Mouse (Mus musculus) kidney, embryonic 16.5 days (tissue): ENCODE measurements around the gene E130208F15Rik. TPM values are rescaled to one million over a fixed set of nuclear protein-coding genes. Genes with fewer than 3 reads are reported as not detected.

Source experiments
- polyA plus RNA-seq: library from polyadenylated mRNA; unstranded; fragments of >200 nt; fragmentation: Nextera tagmentation; extraction: Ambion mirVana; gene quantifications from 2 replicates; pipeline ENCODE4 v1.2.1, GENCODE M21; 2015

The E130208F15Rik gene
- polyA plus RNA-seq, 1 experiment from 2014 or later, result 3.7 TPM

Other genes starting within 250 kb of the E130208F15Rik start
- 5.8 and 6.6 TPM in 2 replicates for gene Zfp82, start 248.8 kb upstream of the E130208F15Rik start, polyA plus RNA-seq
- gene Gm26920, start 231.3 kb upstream of the E130208F15Rik start, polyA plus RNA-seq, result 1.6 and 2.1 TPM in 2 replicates
- gene Zfp566, start 231.2 kb upstream of the E130208F15Rik start, polyA plus RNA-seq, result 12.5 and 13.6 TPM in 2 replicates
- gene Zfp260, start 227.0 kb upstream of the E130208F15Rik start, polyA plus RNA-seq, result 112 and 116 TPM in 2 replicates
- gene Zfp382, start 199.8 kb upstream of the E130208F15Rik start, polyA plus RNA-seq, result 11.7 and 12.0 TPM in 2 replicates
- 12.6 and 15.6 TPM in 2 replicates for gene Zfp146, start 152.0 kb upstream of the E130208F15Rik start, polyA plus RNA-seq
- 11.7 and 13.8 TPM in 2 replicates for gene Cox7a1, start 137.6 kb upstream of the E130208F15Rik start, polyA plus RNA-seq
- gene Capns1, start 122.9 kb upstream of the E130208F15Rik start, polyA plus RNA-seq, result 105 and 111 TPM in 2 replicates
- 145 and 146 TPM in 2 replicates for gene Polr2i, start 89.8 kb upstream of the E130208F15Rik start, polyA plus RNA-seq
- 180 and 206 TPM in 2 replicates for gene Tbcb, start 89.5 kb upstream of the E130208F15Rik start, polyA plus RNA-seq
- gene Ovol3, start 86.0 kb upstream of the E130208F15Rik start, polyA plus RNA-seq, result not detected in 2 replicates
- gene Thap8, start 41.6 kb upstream of the E130208F15Rik start, polyA plus RNA-seq, result 0.27 and 0.57 TPM in 2 replicates
- gene Wdr62, start 41.3 kb upstream of the E130208F15Rik start, polyA plus RNA-seq, result 9.7 and 10.8 TPM in 2 replicates
- 27.2 and 45.3 TPM in 2 replicates for gene Clip3, start 30.0 kb upstream of the E130208F15Rik start, polyA plus RNA-seq
- 106 and 107 TPM in 2 replicates for gene Alkbh6, start 13.0 kb upstream of the E130208F15Rik start, polyA plus RNA-seq
- 129 and 136 TPM in 2 replicates for gene Syne4, start 6.9 kb upstream of the E130208F15Rik start, polyA plus RNA-seq
- 17.2 and 18.1 TPM in 2 replicates for gene Sdhaf1, start 2.2 kb downstream of the E130208F15Rik start, polyA plus RNA-seq
- 6.8 and 8.3 TPM in 2 replicates for gene Lrfn3, start 41.0 kb downstream of the E130208F15Rik start, polyA plus RNA-seq
- 29.3 and 31.4 TPM in 2 replicates for gene Tyrobp, start 92.0 kb downstream of the E130208F15Rik start, polyA plus RNA-seq
- gene Hcst, start 98.1 kb downstream of the E130208F15Rik start, polyA plus RNA-seq, result 0.63 and 0.84 TPM in 2 replicates
- gene Nfkbid, start 100.0 kb downstream of the E130208F15Rik start, polyA plus RNA-seq, result 1.6 and 2.0 TPM in 2 replicates
- 27.9 and 31.5 TPM in 2 replicates for gene Aplp1, start 123.8 kb downstream of the E130208F15Rik start, polyA plus RNA-seq
- 0.78 and 1.1 TPM in 2 replicates for gene Kirrel2, start 135.9 kb downstream of the E130208F15Rik start, polyA plus RNA-seq
- gene Nphs1, start 136.6 kb downstream of the E130208F15Rik start, polyA plus RNA-seq, result 5.4 and 5.5 TPM in 2 replicates
- 21.1 and 27.6 TPM in 2 replicates for gene Prodh2, start 171.9 kb downstream of the E130208F15Rik start, polyA plus RNA-seq
- 12.0 and 14.9 TPM in 2 replicates for gene Arhgap33, start 213.3 kb downstream of the E130208F15Rik start, polyA plus RNA-seq
- 18.0 and 20.6 TPM in 2 replicates for gene Hspb6, start 230.4 kb downstream of the E130208F15Rik start, polyA plus RNA-seq
- gene Proser3, start 230.6 kb downstream of the E130208F15Rik start, polyA plus RNA-seq, result 12.0 and 16.6 TPM in 2 replicates
- gene Lin37, start 238.1 kb downstream of the E130208F15Rik start, polyA plus RNA-seq, result 47.0 and 48.1 TPM in 2 replicates
- 91.6 and 99.4 TPM in 2 replicates for gene U2af1l4, start 241.6 kb downstream of the E130208F15Rik start, polyA plus RNA-seq
- gene Gm49396, start 241.6 kb downstream of the E130208F15Rik start, polyA plus RNA-seq, result 18.2 and 18.9 TPM in 2 replicates
- gene Psenen, start 241.9 kb downstream of the E130208F15Rik start, polyA plus RNA-seq, result 142 and 148 TPM in 2 replicates
- 6.0 and 8.7 TPM in 2 replicates for gene Igflr1, start 243.7 kb downstream of the E130208F15Rik start, polyA plus RNA-seq